Mouse (Mus musculus) ES-Bruce4 (cell line): ENCODE measurements around the gene Ccdc159.

ENCODE experiments used
- CTCF ChIP-seq: IDR thresholded peaks from one replicate; pipeline ENCODE4 v1.8.1; 2011; ENCODE audit warnings: low read depth, low read length
- POLR2A ChIP-seq: IDR thresholded peaks from one replicate; pipeline ENCODE4 v1.8.1; 2011; ENCODE audit warnings: low read length; ENCODE audit not compliant: insufficient read depth

GRCm38 (mm10) chr9:21943046-21943445 lies 15.8 kb downstream of the Ccdc159 start:
- TF ChIP-seq CTCF: no peak
- no peak for TF ChIP-seq POLR2A
